Mouse (Mus musculus) neutrophil, adult 65 days (primary cell): Measurements from ENCODE around the gene Gabra5. TPM values are rescaled to one million over a fixed set of nuclear protein-coding genes. Genes with fewer than 3 reads are reported as not detected.

Source experiments
- total RNA-seq: library from RNA; stranded (reverse); gene quantifications from 2 replicates; pipeline ENCODE4 v1.2.4, GENCODE M21; 2023

Gabra5 gene
- not detected in 2 replicates for total RNA-seq

DNA sequence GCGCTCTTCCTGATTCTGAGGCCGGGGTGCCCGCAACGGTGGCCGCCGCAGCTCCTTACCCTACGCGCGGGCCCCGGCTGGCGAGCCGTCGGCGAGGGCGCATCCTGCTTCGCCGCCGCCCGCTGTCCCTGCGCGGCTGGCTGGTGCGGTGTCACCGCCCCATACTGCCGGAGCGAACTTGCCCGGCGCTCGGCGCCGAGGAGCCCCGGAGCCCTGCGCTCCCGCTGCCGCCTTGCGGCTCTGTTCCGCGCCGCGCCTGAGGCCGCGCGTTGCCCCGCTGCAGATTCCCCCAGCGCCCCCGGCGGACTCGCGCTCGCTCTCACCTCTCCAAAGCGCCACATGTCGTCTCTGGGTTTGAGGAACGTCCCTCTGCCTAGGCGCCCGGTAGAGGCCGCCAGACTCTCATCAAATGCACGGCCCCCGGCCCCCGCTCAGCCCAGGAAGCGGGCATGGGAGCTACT lies at the start of gene Gabra5:
Gene Gabra5, minus strand, starts transcription at position 379 of the 461 bp plus-strand sequence.

DNA sequence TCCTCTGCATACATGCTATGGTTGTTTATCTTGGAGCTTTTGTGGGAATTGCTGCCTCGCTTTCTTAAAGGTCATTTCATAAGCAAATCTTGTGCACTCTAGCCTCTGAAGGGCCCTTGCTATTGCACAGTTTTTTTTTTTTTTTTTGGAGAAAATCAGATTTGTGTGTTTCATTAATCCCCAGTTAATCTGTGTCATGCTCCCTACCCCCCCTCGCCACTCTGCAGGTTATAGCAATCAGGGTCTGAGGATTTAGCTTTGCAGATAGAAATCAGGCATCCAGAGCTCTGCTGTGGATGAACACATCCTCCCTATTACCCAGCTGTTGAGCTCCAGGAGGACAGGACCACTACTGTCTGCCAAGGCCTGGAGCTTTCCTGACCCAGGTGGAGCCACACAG lies 90.5 kb downstream of the Gabra5 start, which contains the start of gene Gabrb3:
Gene Gabrb3, plus strand, starts transcription at position 301 of the 400 bp plus-strand sequence.

DNA sequence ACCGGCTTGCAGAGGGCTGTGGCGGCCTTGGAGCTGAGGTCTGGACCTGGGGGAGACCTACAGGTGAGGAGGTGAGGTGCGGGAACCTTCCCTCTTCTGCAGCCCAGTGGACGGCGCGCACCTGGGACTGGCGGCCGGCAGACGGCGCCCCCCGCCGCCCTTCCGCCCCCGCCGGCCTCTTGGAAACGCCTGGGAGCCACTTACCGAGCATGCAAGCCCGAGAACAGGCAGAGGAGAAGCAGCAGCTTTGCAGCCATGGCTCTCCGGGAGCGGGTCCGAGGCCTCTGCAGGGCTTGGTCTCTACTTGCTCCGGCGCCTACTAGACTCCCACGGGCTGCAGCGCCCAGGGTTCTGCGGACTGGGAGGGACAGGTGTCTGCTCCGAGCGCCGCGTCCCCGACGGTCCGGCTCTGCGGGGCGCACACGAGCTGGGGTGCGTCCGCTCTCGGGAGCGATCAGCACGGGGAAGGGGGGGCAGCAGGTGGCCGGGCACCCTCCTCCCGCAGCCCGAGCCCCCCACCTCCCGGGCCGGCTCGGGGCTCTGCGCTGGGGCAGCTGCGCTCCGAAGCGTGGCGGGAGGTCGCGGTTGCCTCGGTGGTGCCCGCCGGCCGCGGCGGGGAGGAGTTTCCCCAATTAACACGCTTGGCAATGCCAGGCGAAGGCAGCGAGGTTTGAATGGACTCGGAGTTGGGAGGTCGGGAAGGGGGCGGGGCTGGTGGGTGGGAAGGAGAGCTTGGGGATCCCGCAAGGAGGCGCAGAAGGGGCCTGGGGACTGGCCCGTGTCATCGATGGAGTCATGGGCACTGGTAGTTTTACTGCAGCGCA lies 123.1 kb downstream of the Gabra5 start, which contains the start of gene Gabrg3:
Gene Gabrg3, minus strand, starts transcription at position 672 of the 824 bp plus-strand sequence.

Other genes with a start within 250 kb of the Gabra5 start
- not detected in 2 replicates for gene Gabrg3, start 122.9 kb downstream of the Gabra5 start, total RNA-seq
- gene Gabrb3, start 90.4 kb downstream of the Gabra5 start, total RNA-seq: not detected in 2 replicates